Mouse (Mus musculus) CH12.LX (cell line): ENCODE measurements around the gene Cacng4. TPM values are rescaled to one million over a fixed set of nuclear protein-coding genes. Genes with fewer than 3 reads are reported as not detected.
A peak's percentile ranks its signal among the peaks of the same experiment; 100 is the strongest.

Experiments
- DNase-seq: peaks from one replicate; pipeline ENCODE4 v3.0.0-alpha.2; 2013; ENCODE audit errors: extremely low read depth
- H3K27ac ChIP-seq: 2 replicates; pipeline ENCODE4 v1.5.1; 2012; ENCODE audit warnings: low read depth, mild to moderate bottlenecking, control low read depth, moderate library complexity; ENCODE audit not compliant: insufficient read depth
- H3K27me3 ChIP-seq: replicated peaks from 2 replicates; pipeline ENCODE3; 2012; ENCODE audit warnings: inconsistent platforms
- H3K36me3 ChIP-seq, 2 experiments: replicated peaks in 1 of 2; 2 replicates each; pipeline versions ENCODE3 to v1.6.1; 2012; ENCODE audit warnings: inconsistent platforms in 1 of 2, low read length in 1 of 2, mild to moderate bottlenecking in 1 of 2, mixed read lengths in 1 of 2, moderate library complexity in 1 of 2; ENCODE audit not compliant: control insufficient read depth in 1 of 2, insufficient read depth in 1 of 2
- H3K4me1 ChIP-seq, 2 experiments: 2 replicates each; pipeline ENCODE4 v1.6.1; 2012; ENCODE audit warnings: inconsistent platforms in 1 of 2, moderate library complexity in 1 of 2; ENCODE audit not compliant: insufficient read depth in 2 of 2, control insufficient read depth in 1 of 2
- H3K4me2 ChIP-seq: 2 replicates; pipeline ENCODE4 v1.6.1; 2012; ENCODE audit warnings: low read depth, mild to moderate bottlenecking, control low read depth; ENCODE audit not compliant: poor library complexity, insufficient read depth, severe bottlenecking
- H3K4me3 ChIP-seq, 3 experiments: fragments of 150-350 bp in 1 of 3; sonication (generic) in 1 of 3; replicated peaks in 1 of 3; 2 replicates each; pipeline versions ENCODE3 to v1.5.1; 2011 to 2012; ENCODE audit warnings: low read depth in 2 of 3, low read length in 2 of 3, mild to moderate bottlenecking in 2 of 3, moderate library complexity in 2 of 3, control low read depth in 1 of 3, improper control_type of control experiment in 1 of 3, inconsistent platforms in 1 of 3, mixed read lengths in 1 of 3; ENCODE audit not compliant: poor library complexity in 1 of 3
- H3K79me2 ChIP-seq: replicated peaks from 2 replicates; pipeline ENCODE4 v1.6.1; 2012; ENCODE audit warnings: mild to moderate bottlenecking, moderate library complexity; ENCODE audit not compliant: control insufficient read depth, poor library complexity, insufficient read depth, severe bottlenecking; ENCODE audit errors: extremely low read depth
- H3K9ac ChIP-seq: 2 replicates; pipeline ENCODE4 v1.6.1; 2012; ENCODE audit warnings: low read depth, mild to moderate bottlenecking, control low read depth, moderate library complexity; ENCODE audit not compliant: insufficient read depth
- H3K9me3 ChIP-seq: replicated peaks from 2 replicates; pipeline ENCODE3; 2012; ENCODE audit warnings: low read length, inconsistent platforms, mixed read lengths
- BHLHE40 ChIP-seq: IDR thresholded peaks from 2 replicates; pipeline ENCODE4 v1.6.1; 2011; ENCODE audit warnings: mild to moderate bottlenecking, low read depth, low read length, improper control_type of control experiment
- CHD1 ChIP-seq: IDR thresholded peaks from 2 replicates; pipeline ENCODE4 v1.6.1; 2012; ENCODE audit warnings: low read depth, low read length, improper control_type of control experiment, inconsistent platforms
- HCFC1 ChIP-seq: IDR thresholded peaks from 2 replicates; pipeline ENCODE4 v1.6.1; 2012; ENCODE audit warnings: low read depth, mild to moderate bottlenecking, inconsistent platforms, low read length, improper control_type of control experiment
- IRF4 ChIP-seq: IDR thresholded peaks from 2 replicates; pipeline ENCODE4 v1.6.1; 2014; ENCODE audit warnings: low read depth, mild to moderate bottlenecking, inconsistent platforms, low read length, improper control_type of control experiment
- JUN ChIP-seq: IDR thresholded peaks from 2 replicates; pipeline ENCODE4 v1.6.1; 2011; ENCODE audit warnings: low read depth, mild to moderate bottlenecking, low read length, improper control_type of control experiment, moderate library complexity; ENCODE audit not compliant: insufficient read depth
- JUND ChIP-seq: conservative IDR thresholded peaks from 2 replicates; pipeline ENCODE4 v1.6.1; 2011; ENCODE audit warnings: low read depth, low read length, improper control_type of control experiment
- KAT2A ChIP-seq: IDR thresholded peaks from 2 replicates; pipeline ENCODE4 v1.6.1; 2012; ENCODE audit warnings: low read length, improper control_type of control experiment, inconsistent platforms; ENCODE audit not compliant: insufficient replicate concordance
- MAZ ChIP-seq: IDR thresholded peaks from 2 replicates; pipeline ENCODE4 v1.6.1; 2012; ENCODE audit warnings: low read depth, mild to moderate bottlenecking, inconsistent platforms, low read length, improper control_type of control experiment, moderate library complexity
- MEF2A ChIP-seq: IDR thresholded peaks from 2 replicates; pipeline ENCODE4 v1.6.1; 2014; ENCODE audit warnings: low read depth, mild to moderate bottlenecking, inconsistent platforms, low read length, improper control_type of control experiment, borderline replicate concordance
- NELFE ChIP-seq: IDR thresholded peaks from 2 replicates; pipeline ENCODE4 v1.6.1; 2011; ENCODE audit warnings: low read depth, low read length, improper control_type of control experiment
- PAX5 ChIP-seq: IDR thresholded peaks from 2 replicates; pipeline ENCODE4 v1.6.1; 2012; ENCODE audit warnings: low read length, inconsistent platforms, mixed read lengths
- UBTF ChIP-seq: IDR thresholded peaks from 2 replicates; pipeline ENCODE4 v1.6.1; 2012; ENCODE audit warnings: low read depth, mild to moderate bottlenecking, inconsistent platforms, low read length, improper control_type of control experiment, moderate library complexity
- USF1 ChIP-seq: IDR thresholded peaks from 2 replicates; pipeline ENCODE4 v1.6.1; 2014; ENCODE audit warnings: low read depth, mild to moderate bottlenecking, inconsistent platforms, low read length, improper control_type of control experiment
- ZNF384 ChIP-seq: IDR thresholded peaks from 2 replicates; pipeline ENCODE4 v1.6.1; 2012; ENCODE audit warnings: low read depth, low read length, improper control_type of control experiment, inconsistent platforms
- dilution Hi-C: fragments of 300-500 bp; cut with MboI; formaldehyde crosslinking; loops from 2 replicates; pipeline ENCODE4 v1.14.3; 2020; ENCODE audit warnings: low sequenced_read_pairs; ENCODE audit not compliant: extremely low pct_unique_long_range_greater_than_20kb, extremely low pct_ligation_motif_present
- in situ Hi-C: fragments of 300-500 bp; cut with MboI; formaldehyde crosslinking; loops from 3 replicates; pipeline ENCODE4 v1.14.3; 2019; ENCODE audit warnings: low sequenced_read_pairs, low pct_ligation_motif_present, low pct_unique_long_range_greater_than_20kb, mixed read lengths
- polyA plus RNA-seq: library from polyadenylated mRNA; unstranded; fragments of >175 nt; gene quantifications from 2 replicates; pipeline ENCODE4 v1.2.1, GENCODE M21; 2012; ENCODE audit warnings: low read depth; ENCODE audit not compliant: insufficient read length
- total RNA-seq, 2 experiments: library from RNA; depleted of rRNA; stranded (reverse); fragments of 300-350 nt in 1 of 2; fragments of >200 nt in 1 of 2; gene quantifications; 2 replicates each; pipeline ENCODE4 v1.2.3; 2012 to 2014

Cacng4 gene
- total and polyA plus RNA-seq, 3 experiments, result not detected

- no peak for DNase-seq
- no peak overlapping the region for H3K27ac ChIP-seq
- no peak overlapping the region for H3K4me3 ChIP-seq
- dilution Hi-C loops (no loop called here), in situ Hi-C loops (no loop called here)
- H3K4me2 ChIP-seq, result no peak overlapping the region
- H3K4me1 ChIP-seq, result peaks cover 0 to 16% of the 10 kb centered on the region in 2 experiments; a peak in 2 of 4 replicates
- H3K27me3 ChIP-seq, result no peaks in the 10 kb centered on the region
- H3K36me3 ChIP-seq, result no peaks in the 10 kb centered on the region
- H3K9ac ChIP-seq, result no peak overlapping the region
- TF ChIP-seq CHD1, result no peak
- TF ChIP-seq HCFC1, result no peak
- no peak for TF ChIP-seq KAT2A
- no peak for TF ChIP-seq USF1
- no peak for TF ChIP-seq UBTF
- TF ChIP-seq MAZ, result no peak
- TF ChIP-seq BHLHE40, result peak; percentile 76
- no peak for TF ChIP-seq MEF2A
- H3K79me2 ChIP-seq, result no peaks in the 10 kb centered on the region
- H3K9me3 ChIP-seq, result no peaks in the 10 kb centered on the region
Observed at GRCm38 (mm10) chr11:107730940-107731339, 63.4 kb downstream of the Cacng4 start.

- H3K4me2 ChIP-seq, result no peak overlapping the region
- dilution Hi-C loops (no loop called here), in situ Hi-C loops (loop anchor here (5.0 kb wide), 1 partner anchor 47 kb away; no protein-coding TSS in a partner anchor)
- H3K36me3 ChIP-seq, result no peaks in the 10 kb centered on the region
- no peak overlapping the region for H3K4me3 ChIP-seq
- DNase-seq, result no peak
- H3K9me3 ChIP-seq, result no peaks in the 10 kb centered on the region
- H3K79me2 ChIP-seq, result no peaks in the 10 kb centered on the region
- H3K27me3 ChIP-seq, result no peaks in the 10 kb centered on the region
- H3K4me1 ChIP-seq, result peaks cover 0 to 16% of the 10 kb centered on the region in 2 experiments; a peak in 2 of 4 replicates
- TF ChIP-seq PAX5 (no peak), ZNF384 (no peak), JUND (no peak), JUN (no peak), HCFC1 (no peak), NELFE (no peak), IRF4 (no peak)
- H3K9ac ChIP-seq, result no peak overlapping the region
- no peak overlapping the region for H3K27ac ChIP-seq
Observed at GRCm38 (mm10) chr11:107729141-107729540, 65.2 kb downstream of the Cacng4 start.
